Mouse (Mus musculus): ENCODE data around the gene Psat1. TPM values are rescaled to one million over a fixed set of nuclear protein-coding genes. Genes with fewer than 3 reads are reported as not detected.

Gene Psat1
- polyA plus RNA-seq, 1 experiment from 2014 or later, result 47.2 TPM

DNA sequence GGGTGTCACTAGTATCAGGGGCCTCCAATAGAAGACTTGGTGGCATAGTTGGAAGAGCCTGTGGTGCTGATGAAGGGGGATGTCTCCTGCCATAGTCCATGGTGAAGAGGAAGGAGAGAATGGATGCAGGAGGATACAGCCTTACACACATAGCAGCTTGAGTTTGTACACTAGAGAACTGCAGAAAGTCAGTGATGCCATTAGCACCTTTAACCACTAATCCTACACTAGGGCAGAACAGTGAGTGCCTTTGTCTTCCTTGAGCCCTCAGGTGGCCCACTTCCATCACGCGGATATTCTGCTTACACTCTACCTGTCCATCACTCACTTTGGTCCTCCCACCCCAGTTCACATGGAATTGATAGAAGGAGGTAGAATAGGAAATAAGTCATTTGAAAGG is 83.0 kb downstream of the Psat1 start:
- H3K27me3 ChIP-seq (ENCODE audit: control insufficient read depth, insufficient read depth, low read length), result no peaks in the 10 kb centered on the region

GRCm38 (mm10) chr19:15855379-15855778 is 91.8 kb downstream of the Psat1 start:
- no peak overlapping the region for H3K4me2 ChIP-seq
- no peaks in the 10 kb centered on the region for H3K9me3 ChIP-seq (replicated peaks; ENCODE audit: control insufficient read depth, low read length)
- no peak overlapping the region for H3K4me3 ChIP-seq (ENCODE audit: low read depth, low read length)
- no peak overlapping the region for H3K9ac ChIP-seq (ENCODE audit: low read depth, low read length)
- H3K27ac ChIP-seq (ENCODE audit: low read depth, low read length), result no peak overlapping the region
- no peaks in the 10 kb centered on the region for H3K36me3 ChIP-seq (ENCODE audit: control insufficient read depth, insufficient read depth, low read length)
- ATAC-seq (replicated peaks; ENCODE audit: insufficient number of reproducible peaks, low FRiP score, low TSS enrichment), result no peak
- H3K4me1 ChIP-seq (ENCODE audit: control insufficient read depth, insufficient read depth, low read length), result no peaks in the 10 kb centered on the region
- 80% methylated on average over 5 of the region's 5 CpGs for WGBS (ENCODE audit: insufficient replicate concordance)
- H3K27me3 ChIP-seq (ENCODE audit: control insufficient read depth, insufficient read depth, low read length), result no peaks in the 10 kb centered on the region

More for the DNA sequence above, 83.0 kb downstream of the Psat1 start:
- Histone ChIP-seq H3K4me1 (ENCODE audit: control insufficient read depth, insufficient read depth, low read length) (no peaks in the 10 kb centered on the region), H3K9ac (ENCODE audit: low read depth, low read length) (no peak overlapping the region), H3K4me2 (no peak overlapping the region), H3K27ac (ENCODE audit: low read depth, low read length) (no peak overlapping the region), H3K9me3 (replicated peaks; ENCODE audit: control insufficient read depth, low read length) (no peaks in the 10 kb centered on the region), H3K36me3 (ENCODE audit: control insufficient read depth, insufficient read depth, low read length) (no peaks in the 10 kb centered on the region), H3K4me3 (ENCODE audit: low read depth, low read length) (no peak overlapping the region)
- ATAC-seq (replicated peaks; ENCODE audit: insufficient number of reproducible peaks, low FRiP score, low TSS enrichment), result no peak
- 84% methylated on average over 2 of the region's 2 CpGs for WGBS (ENCODE audit: insufficient replicate concordance)

Other genes with a start within 250 kb of the Psat1 start
- 16.3 and 17.8 TPM in 2 replicates for gene Cep78, start 37.7 kb upstream of the Psat1 start, polyA plus RNA-seq (2014; fragmentation: Nextera tagmentation; extraction: Ambion mirVana)
- 9.2 and 13.1 TPM in 2 replicates for gene Gnaq, start 185.5 kb upstream of the Psat1 start, polyA plus RNA-seq (2014; fragmentation: Nextera tagmentation; extraction: Ambion mirVana)